Mouse (Mus musculus) yolk sac, embryonic 10.5 days (tissue): ENCODE measurements around the gene Sspo.

Experiments
- DNase-seq: peaks from one replicate; pipeline ENCODE4 v3.0.0-alpha.2; 2017; ENCODE audit warnings: low spot score

The Sspo gene

GRCm38 (mm10) chr6:48435706-48436349 is 12.2 kb upstream of the Sspo start:
- no peak for DNase-seq

GRCm38 (mm10) chr6:48437679-48438376 is 10.2 kb upstream of the Sspo start:
- DNase-seq: no peak

GRCm38 (mm10) chr6:48438475-48439125 is 9.4 kb upstream of the Sspo start:
- no peak for DNase-seq

GRCm38 (mm10) chr6:48439654-48440053 is 8.4 kb upstream of the Sspo start:
- no peak for DNase-seq

GRCm38 (mm10) chr6:48440306-48441014 is 7.6 kb upstream of the Sspo start:
- no peak for DNase-seq

GRCm38 (mm10) chr6:48443592-48444309 is 4.3 kb upstream of the Sspo start:
- DNase-seq: no peak

GRCm38 (mm10) chr6:48444310-48445180 is 3.5 kb upstream of the Sspo start:
- peak; percentile 94 for DNase-seq

GRCm38 (mm10) chr6:48445181-48446101 is 2.6 kb upstream of the Sspo start, which contains the start of gene Zfp467:
Gene Zfp467 (minus strand): TSS chr6:48445825.
- DNase-seq: peak; percentile 48

GRCm38 (mm10) chr6:48446256-48446655 is 1.8 kb upstream of the Sspo start:
- no peak for DNase-seq

GRCm38 (mm10) chr6:48446896-48447295 is 1.1 kb upstream of the Sspo start:
- DNase-seq: no peak

GRCm38 (mm10) chr6:48448527-48448926 is 498 bp downstream of the Sspo start:
- no peak for DNase-seq

GRCm38 (mm10) chr6:48452151-48452550 is 4.1 kb downstream of the Sspo start:
- no peak for DNase-seq

- DNase-seq: no peak
Observed at GRCm38 (mm10) chr6:48452771-48453170, 4.7 kb downstream of the Sspo start.

GRCm38 (mm10) chr6:48464966-48465679 is 17.1 kb downstream of the Sspo start:
- peak; percentile 32 for DNase-seq

- peak; percentile 66 for DNase-seq
Observed at GRCm38 (mm10) chr6:48466715-48467114, 18.7 kb downstream of the Sspo start.

GRCm38 (mm10) chr6:48467490-48467889 is 19.5 kb downstream of the Sspo start:
- no peak for DNase-seq

GRCm38 (mm10) chr6:48470739-48471138 is 22.7 kb downstream of the Sspo start:
- no peak for DNase-seq

- no peak for DNase-seq
Observed at GRCm38 (mm10) chr6:48478446-48478845, 30.4 kb downstream of the Sspo start.

- DNase-seq: no peak
Observed at GRCm38 (mm10) chr6:48482501-48482900, 34.5 kb downstream of the Sspo start.
